Mouse (Mus musculus) MEL (cell line): ENCODE data around the gene Rrp12.

Source experiments
- CTCF ChIP-seq, 3 experiments: IDR thresholded peaks in 2 of 3; conservative IDR thresholded peaks in 1 of 3; 2 replicates each; pipeline ENCODE4 v1.5.1; 2011 to 2012; ENCODE audit warnings: low read length in 3 of 3, low read depth in 2 of 3, mild to moderate bottlenecking in 2 of 3, improper control_type of control experiment in 1 of 3, inconsistent platforms in 1 of 3, mixed read lengths in 1 of 3, moderate library complexity in 1 of 3; ENCODE audit not compliant: control insufficient read depth in 1 of 3, insufficient read depth in 1 of 3, poor library complexity in 1 of 3, severe bottlenecking in 1 of 3
- E2F4 ChIP-seq: IDR thresholded peaks from 2 replicates; pipeline ENCODE4 v1.6.1; 2011; ENCODE audit warnings: low read depth, low read length, improper control_type of control experiment, borderline replicate concordance
- ELF1 ChIP-seq: IDR thresholded peaks from 2 replicates; pipeline ENCODE4 v1.6.1; 2014; ENCODE audit warnings: low read depth, mild to moderate bottlenecking, inconsistent platforms, low read length, improper control_type of control experiment, moderate library complexity
- ETS1 ChIP-seq: IDR thresholded peaks from 2 replicates; pipeline ENCODE4 v1.6.1; 2012; ENCODE audit warnings: low read depth, mild to moderate bottlenecking, inconsistent platforms, low read length, improper control_type of control experiment, moderate library complexity
- GABPA ChIP-seq: IDR thresholded peaks from 2 replicates; pipeline ENCODE4 v1.6.1; 2012; ENCODE audit warnings: low read depth, mild to moderate bottlenecking, inconsistent platforms, low read length, improper control_type of control experiment, moderate library complexity
- MAZ ChIP-seq: IDR thresholded peaks from 2 replicates; pipeline ENCODE4 v1.6.1; 2012; ENCODE audit warnings: low read depth, mild to moderate bottlenecking, inconsistent platforms, low read length, improper control_type of control experiment
- NRF1 ChIP-seq: IDR thresholded peaks from 2 replicates; pipeline ENCODE4 v1.6.1; 2014; ENCODE audit warnings: low read depth, mild to moderate bottlenecking, inconsistent platforms, low read length, improper control_type of control experiment, moderate library complexity; ENCODE audit not compliant: poor library complexity, insufficient read depth, severe bottlenecking
- POLR2A ChIP-seq, 2 experiments: IDR thresholded peaks; 2 replicates each; pipeline ENCODE4 v1.6.1; 2011 to 2012; ENCODE audit warnings: low read length in 2 of 2, mild to moderate bottlenecking in 2 of 2, control low read depth in 1 of 2, improper control_type of control experiment in 1 of 2, low read depth in 1 of 2, moderate library complexity in 1 of 2; ENCODE audit not compliant: control insufficient read depth in 1 of 2, insufficient read depth in 1 of 2, poor library complexity in 1 of 2
- TAL1 ChIP-seq: IDR thresholded peaks from 2 replicates; pipeline ENCODE4 v1.6.1; 2012; ENCODE audit warnings: mild to moderate bottlenecking, inconsistent platforms, low read length, moderate library complexity, mixed read lengths
- TBP ChIP-seq: IDR thresholded peaks from 2 replicates; pipeline ENCODE4 v1.8.0; 2011; ENCODE audit warnings: low read depth, low read length, improper control_type of control experiment
- TCF12 ChIP-seq: IDR thresholded peaks from 2 replicates; pipeline ENCODE4 v1.6.1; 2014; ENCODE audit warnings: low read depth, mild to moderate bottlenecking, inconsistent platforms, low read length, improper control_type of control experiment, moderate library complexity
- USF2 ChIP-seq, 2 experiments: IDR thresholded peaks; 2 replicates each; pipeline ENCODE4 v1.6.1; 2011 to 2012; ENCODE audit warnings: improper control_type of control experiment in 2 of 2, low read length in 2 of 2, borderline replicate concordance in 1 of 2, inconsistent platforms in 1 of 2, low read depth in 1 of 2, mild to moderate bottlenecking in 1 of 2; ENCODE audit not compliant: insufficient read depth in 1 of 2
- ZC3H11A ChIP-seq: IDR thresholded peaks from 2 replicates; pipeline ENCODE4 v1.6.1; 2012; ENCODE audit warnings: low read depth, mild to moderate bottlenecking, inconsistent platforms, low read length, improper control_type of control experiment

DNA sequence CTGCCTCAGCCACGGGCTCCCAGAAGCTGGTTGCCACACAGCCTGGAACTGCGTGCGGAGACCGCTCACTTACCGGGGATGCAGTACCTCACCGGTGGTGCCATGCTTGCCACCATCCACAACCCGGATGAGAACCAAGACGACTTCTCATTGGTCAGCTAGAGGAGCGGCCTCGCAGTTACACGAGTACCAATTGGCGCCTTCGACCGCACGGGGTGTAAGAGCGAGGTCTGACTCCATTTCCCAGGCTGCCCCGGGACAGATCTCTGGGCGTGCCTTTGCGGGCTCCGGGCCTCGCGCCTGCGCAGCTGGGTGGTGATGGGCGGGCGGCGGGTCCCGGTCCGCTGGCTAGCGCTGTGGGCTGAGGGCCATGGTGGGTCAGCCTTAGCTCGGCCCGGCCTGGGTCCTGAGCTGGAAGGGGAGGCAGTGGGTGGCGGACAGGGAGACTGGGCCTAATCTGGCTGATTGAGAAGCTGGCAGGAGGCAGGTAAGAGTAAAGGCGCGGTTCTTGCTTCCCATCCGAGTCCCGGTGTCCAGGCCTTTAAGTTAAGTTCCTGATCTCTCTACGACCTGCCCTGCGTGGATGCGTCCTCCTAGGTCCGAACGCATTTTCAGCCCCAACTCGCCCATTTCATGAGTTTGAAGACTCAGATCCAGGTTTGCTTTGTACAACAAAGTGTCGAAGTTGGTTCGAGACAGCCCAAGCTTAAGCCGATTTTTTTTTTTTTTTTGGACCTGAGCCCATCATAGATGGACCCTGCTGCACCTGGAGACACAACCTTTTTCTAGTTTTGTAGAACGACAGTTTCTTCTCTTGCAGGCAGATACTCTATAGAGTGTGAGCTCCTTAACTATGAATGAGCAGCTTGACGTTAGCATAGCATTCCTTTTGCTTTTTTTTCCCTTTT lies 37.5 kb upstream of the Rrp12 start, which contains the start of the genes Exosc1 and Zdhhc16:
- TF ChIP-seq POLR2A (IDR thresholded peaks at IDR 0.05; ENCODE audit: control insufficient read depth in 1 of 2, insufficient read depth in 1 of 2, low read depth in 1 of 2, low read length in 2 of 2, poor library complexity in 1 of 2) (peak; percentile 91 to 99), CTCF (IDR thresholded peaks at IDR 0.05 in 2 of 3, conservative IDR thresholded peaks at IDR 0.05 in 1 of 3; ENCODE audit: control insufficient read depth in 1 of 3, insufficient read depth in 1 of 3, low read depth in 2 of 3, low read length in 3 of 3, poor library complexity in 1 of 3, severe bottlenecking in 1 of 3) (no peak), MAZ (no peak), TCF12 (no peak), TAL1 (no peak), E2F4 (no peak; the same call in 1 of the 2 replicates), TBP (peak; percentile 83), USF2 (IDR thresholded peaks at IDR 0.05; ENCODE audit: borderline replicate concordance in 1 of 2, insufficient read depth in 1 of 2, low read depth in 1 of 2, low read length in 2 of 2) (no peak), NRF1 (peak; percentile 99), ETS1 (0 out of 2 replicates have a peak, but pooled peaks have one; percentile 26), ELF1 (peak; percentile 94), ZC3H11A (no peak), GABPA (no peak)
